Mouse (Mus musculus): ENCODE measurements around the gene Ankrd50. TPM values are rescaled to one million over a fixed set of nuclear protein-coding genes. Genes with fewer than 3 reads are reported as not detected.

The Ankrd50 gene
- 4.5 TPM for polyA plus RNA-seq (2017; shearing (Covaris generic))

GRCm38 (mm10) chr3:38484191-38485106, at the start of gene Ankrd50:
TSS of gene Ankrd50 (minus strand) at chr3:38484844.

Measured in activated CD4-positive, CD25-positive, alpha-beta regulatory T cell, adult 9 weeks (primary cell).